Mouse (Mus musculus) common myeloid progenitor, adult 5-6 weeks (primary cell): ENCODE results near the gene Cd151. TPM values are rescaled to one million over a fixed set of nuclear protein-coding genes. Genes with fewer than 3 reads are reported as not detected.

Experiments used
- ATAC-seq: replicated peaks from 2 replicates; pipeline ENCODE4 v1.8.0; 2016; ENCODE audit warnings: low read depth, mild to moderate bottlenecking, moderate TSS enrichment, inconsistent platforms; ENCODE audit not compliant: poor library complexity, severe bottlenecking
- total RNA-seq: library from RNA; stranded (forward); fragments of 200-1000, 187-1606 nt; gene quantifications from 2 replicates; pipeline ENCODE4 v1.2.3, GENCODE M21; 2017

Gene Cd151
- total RNA-seq, 1 experiment from 2014 or later = 31.4 TPM

GRCm38 (mm10) chr7:141469901-141470636 is 2.9 kb downstream of the Cd151 start:
- ATAC-seq = no peak

- no peak for ATAC-seq
Observed at GRCm38 (mm10) chr7:141470637-141470944, 3.4 kb downstream of the Cd151 start.

- no peak for ATAC-seq
Observed at GRCm38 (mm10) chr7:141471236-141471635, 4.0 kb downstream of the Cd151 start.

GRCm38 (mm10) chr7:141472226-141472625 is 5.0 kb downstream of the Cd151 start:
- ATAC-seq = no peak

- ATAC-seq = no peak
Observed at GRCm38 (mm10) chr7:141472763-141473162, 5.6 kb downstream of the Cd151 start.

GRCm38 (mm10) chr7:141474160-141474559 is 7.0 kb downstream of the Cd151 start:
- ATAC-seq = no peak

GRCm38 (mm10) chr7:141475011-141475804 is 8.0 kb downstream of the Cd151 start, which contains the start of the genes Polr2l and Tspan4:
Gene Polr2l, minus strand, starts transcription at chr7:141475132.
Gene Tspan4, plus strand, starts transcription at chr7:141475240.
- peak; percentile 47 for ATAC-seq

- no peak for ATAC-seq
Observed at GRCm38 (mm10) chr7:141475805-141476158, 8.6 kb downstream of the Cd151 start.

- ATAC-seq = peak; percentile 27
Observed at GRCm38 (mm10) chr7:141476226-141476980, 9.2 kb downstream of the Cd151 start.

- 0 out of 2 replicates have a peak, but pooled peaks have one; percentile 4 for ATAC-seq
Observed at GRCm38 (mm10) chr7:141476981-141477370, 9.8 kb downstream of the Cd151 start.

- ATAC-seq = peak; percentile 13
Observed at GRCm38 (mm10) chr7:141477578-141478269, 10.5 kb downstream of the Cd151 start.

GRCm38 (mm10) chr7:141478270-141478748 is 11.1 kb downstream of the Cd151 start:
- ATAC-seq = no peak

GRCm38 (mm10) chr7:141480842-141481497 is 13.8 kb downstream of the Cd151 start:
- peak; percentile 67 for ATAC-seq

GRCm38 (mm10) chr7:141481498-141482401 is 14.6 kb downstream of the Cd151 start:
- ATAC-seq = peak; percentile 39

GRCm38 (mm10) chr7:141482531-141483024 is 15.4 kb downstream of the Cd151 start:
- no peak for ATAC-seq

- ATAC-seq = no peak
Observed at GRCm38 (mm10) chr7:141483114-141483653, 16.0 kb downstream of the Cd151 start.

- ATAC-seq = no peak
Observed at GRCm38 (mm10) chr7:141484186-141485120, 17.3 kb downstream of the Cd151 start.
